Mouse (Mus musculus) cerebral cortex, adult 2 months (tissue): ENCODE results near the gene Mdn1.

Experiments used
- WGBS: fragments of 180-500 bp; shearing (Covaris S2); methylation state at CpG from one replicate; pipeline ENCODE4 v1.1.7; 2018; 5-methylcytosine and 5-hydroxymethylcytosine counted together

Gene Mdn1

GRCm38 (mm10) chr4:32656918-32657662, at the start of gene Mdn1:
Mdn1 (plus strand) TSS chr4:32657119.
- WGBS = under 1% methylated on average over 68 of the region's 68 CpGs

DNA sequence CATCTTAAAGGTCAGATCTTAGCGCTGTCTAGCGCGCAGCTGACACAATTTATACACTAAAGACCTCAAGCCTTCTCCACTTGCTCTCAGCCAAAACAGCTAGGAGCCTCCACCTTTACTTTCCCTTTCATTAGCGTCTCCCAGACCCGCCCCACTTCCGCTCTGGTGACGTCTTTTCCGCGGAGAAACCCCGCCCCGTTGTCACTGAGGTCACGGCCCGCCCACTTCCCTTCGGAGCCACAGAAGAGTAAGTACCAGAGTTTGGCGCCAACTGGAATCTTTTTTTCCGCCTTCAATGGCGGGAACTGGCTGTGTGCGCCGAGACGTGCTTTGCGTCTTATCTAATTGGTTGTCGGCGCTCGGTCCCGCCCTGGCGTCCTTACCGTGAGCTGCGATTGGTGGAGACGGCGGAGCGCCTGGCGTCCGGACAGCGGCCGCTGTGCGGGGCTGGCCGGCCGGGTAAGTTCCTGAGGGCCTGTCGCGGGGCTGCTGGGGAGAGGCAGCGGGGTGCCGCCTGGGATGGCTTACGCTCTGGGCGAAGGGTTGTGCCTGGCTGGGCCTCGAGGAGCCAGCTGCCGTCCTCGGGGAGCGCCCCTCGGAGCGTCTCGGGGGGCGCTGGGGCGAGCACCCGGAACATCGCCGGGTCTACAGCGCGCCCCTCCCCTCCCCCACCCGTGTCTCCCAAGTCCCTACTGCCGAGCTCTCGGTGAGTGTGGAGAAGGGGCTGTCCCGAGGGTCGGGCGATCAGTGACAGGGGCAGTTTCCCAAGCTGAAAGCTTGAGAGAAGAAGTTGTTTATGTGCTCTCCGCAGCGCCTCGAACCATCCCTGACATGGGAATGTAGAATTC, 41.7 kb upstream of the Mdn1 start, which contains the start of gene Casp8ap2:
Casp8ap2 (plus strand) TSS at position 418 of the 848 bp plus-strand sequence.
- under 1% methylated on average over 66 of the region's 67 CpGs for WGBS

DNA sequence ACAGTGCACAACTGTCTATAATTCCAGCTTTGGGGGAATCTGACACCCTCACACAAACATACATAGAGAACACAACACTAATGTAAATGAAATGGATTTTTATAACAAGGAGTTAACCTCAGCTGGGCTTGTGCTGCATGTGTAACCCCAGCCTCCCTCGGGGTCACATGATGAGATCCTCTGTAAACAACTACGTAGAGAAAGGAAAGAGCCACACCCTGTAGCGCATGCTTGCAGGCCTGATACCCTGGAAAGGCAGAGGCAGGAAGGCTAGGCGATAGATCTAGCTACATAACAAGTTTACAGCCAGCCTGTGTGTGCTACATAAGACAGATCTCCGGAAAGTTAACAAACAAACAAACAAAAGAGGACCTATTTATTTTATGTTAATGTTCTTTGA, 5.2 kb upstream of the Mdn1 start:
- 75% methylated on average over 5 of the region's 5 CpGs for WGBS

GRCm38 (mm10) chr4:32656146-32656904, 594 bp upstream of the Mdn1 start:
- 52% methylated on average over 11 of the region's 11 CpGs for WGBS

DNA sequence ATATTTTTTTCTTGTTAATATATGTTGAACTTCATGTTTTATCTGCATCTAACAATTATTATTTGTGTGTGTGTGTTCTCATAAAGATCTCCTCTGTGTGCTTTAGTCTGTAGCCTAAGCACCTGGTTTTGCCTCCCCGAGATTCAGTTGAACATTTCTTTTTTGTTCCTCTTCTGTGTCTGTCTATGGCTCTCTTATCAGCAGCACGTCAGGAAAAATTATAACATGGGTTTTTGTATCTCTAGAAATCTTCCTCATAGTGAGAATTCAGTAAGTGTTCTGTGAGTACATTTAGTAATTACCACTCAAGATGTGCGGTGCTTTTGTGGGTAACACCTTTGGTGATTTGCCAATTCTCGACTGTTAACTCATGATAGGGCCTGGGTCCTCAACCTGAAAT, 8.9 kb downstream of the Mdn1 start:
- WGBS = 86% methylated on average over 4 of the region's 4 CpGs

DNA sequence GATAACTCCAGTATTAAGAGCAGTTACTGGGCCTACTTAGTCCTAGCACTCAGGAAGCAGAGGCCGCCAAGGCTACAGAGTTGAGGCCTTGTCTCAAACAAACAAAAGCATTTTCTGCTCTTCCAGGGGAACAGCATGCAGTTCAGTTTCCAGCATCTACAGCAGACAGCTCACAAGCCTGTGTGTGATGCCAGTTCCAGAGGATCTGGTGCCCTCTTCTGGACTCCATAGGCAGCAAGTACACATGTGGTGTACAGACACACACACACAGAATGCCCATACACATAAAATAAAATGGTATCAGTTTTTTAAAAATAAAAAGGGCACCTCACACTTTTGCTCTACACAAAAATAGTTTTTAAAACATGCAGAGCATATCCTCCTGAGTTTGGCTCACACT, 11.4 kb downstream of the Mdn1 start:
- 76% methylated on average over 1 of the region's 1 CpGs for WGBS

DNA sequence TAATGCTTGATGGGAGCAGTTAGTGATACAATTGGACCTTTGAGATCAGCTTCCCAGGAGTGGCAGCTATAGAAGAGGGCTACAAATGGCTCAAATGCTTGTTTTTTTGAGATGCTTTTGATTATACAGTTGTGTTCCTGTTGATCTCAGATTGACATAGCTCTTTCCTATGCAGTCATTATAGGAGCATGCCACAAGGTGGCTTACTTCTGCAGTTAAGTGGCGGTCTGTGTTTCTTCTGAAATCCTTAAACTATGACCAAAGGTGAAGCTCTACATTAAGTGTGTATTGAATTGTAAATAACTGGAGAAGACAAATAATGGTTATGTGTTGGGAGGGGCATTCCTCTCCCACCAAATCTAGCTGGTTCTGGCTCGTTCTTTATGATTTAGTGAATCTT, 12.9 kb downstream of the Mdn1 start:
- 83% methylated on average over 2 of the region's 2 CpGs for WGBS

- WGBS = 80% methylated on average over 2 of the region's 2 CpGs
Measured at GRCm38 (mm10) chr4:32674025-32674424, 17.1 kb downstream of the Mdn1 start.

DNA sequence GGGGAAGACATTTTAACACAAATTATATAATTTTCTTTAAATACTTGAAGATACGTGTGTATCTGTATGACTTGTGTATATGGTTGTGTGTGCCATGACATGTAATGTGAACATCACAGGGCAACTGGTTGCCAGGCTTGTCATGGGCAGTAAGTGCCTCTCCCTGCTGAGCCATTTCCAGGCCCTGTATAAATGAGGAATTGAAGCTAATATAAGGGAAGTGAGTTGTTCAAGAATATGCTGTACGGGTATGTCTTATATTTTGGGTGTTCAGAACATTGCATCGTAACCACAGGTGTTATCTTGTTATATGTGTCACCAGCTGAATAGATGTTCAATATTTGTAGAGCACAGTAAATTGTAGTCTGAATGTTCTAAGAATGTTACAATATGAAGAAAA, 20.6 kb downstream of the Mdn1 start:
- 93% methylated on average over 3 of the region's 3 CpGs for WGBS

- 82% methylated on average over 3 of the region's 3 CpGs for whole genome bisulfite sequencing
Measured at GRCm38 (mm10) chr4:32680843-32681242, 23.9 kb downstream of the Mdn1 start.

DNA sequence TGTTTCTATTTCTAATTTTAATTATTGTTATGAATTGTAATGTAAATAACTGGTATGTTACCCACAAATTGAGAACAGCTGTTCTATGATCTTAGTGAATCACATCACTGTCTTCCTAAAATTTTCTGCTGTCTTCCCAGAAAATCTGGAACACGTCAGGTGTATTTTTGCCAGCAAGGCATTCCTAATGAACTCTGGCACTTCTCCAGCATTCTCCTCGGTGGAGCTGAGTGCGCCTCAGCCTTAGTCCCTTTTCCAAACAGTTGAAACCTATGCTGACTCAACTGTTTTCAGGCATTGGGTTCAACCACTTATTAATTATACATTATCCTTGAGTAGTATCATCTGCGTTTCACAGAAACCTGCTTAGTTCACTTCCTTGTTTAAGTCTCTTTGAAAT, 25.6 kb downstream of the Mdn1 start:
- WGBS = 43% methylated on average over 4 of the region's 4 CpGs

DNA sequence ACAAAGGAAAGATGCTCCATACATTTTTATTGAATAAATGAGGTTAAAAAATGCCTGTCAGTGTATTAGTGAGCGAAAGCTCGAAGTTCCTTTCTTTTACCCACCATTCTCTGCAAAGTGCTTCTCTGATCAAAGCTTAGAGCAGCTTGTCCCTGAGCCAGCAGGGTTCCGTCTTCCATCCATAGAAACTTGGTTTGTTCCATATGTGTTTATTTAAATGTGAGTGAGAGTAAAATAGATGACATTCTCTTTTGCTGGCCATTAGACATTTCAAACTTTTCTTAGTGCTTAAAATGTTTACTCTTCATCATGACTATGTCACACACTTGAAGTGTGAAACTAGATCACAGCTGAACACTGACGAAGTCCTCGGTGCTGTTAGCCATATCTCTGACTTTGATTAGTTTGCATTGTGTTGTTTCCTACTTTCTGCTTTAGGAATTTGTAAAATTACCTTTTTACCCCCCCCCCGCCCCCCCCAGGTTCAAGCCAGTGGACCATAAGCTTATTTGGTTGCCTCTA, 26.2 kb downstream of the Mdn1 start:
- WGBS = 83% methylated on average over 6 of the region's 6 CpGs

- 88% methylated on average over 1 of the region's 1 CpGs for WGBS
Measured at GRCm38 (mm10) chr4:32717733-32718132, 60.8 kb downstream of the Mdn1 start.

DNA sequence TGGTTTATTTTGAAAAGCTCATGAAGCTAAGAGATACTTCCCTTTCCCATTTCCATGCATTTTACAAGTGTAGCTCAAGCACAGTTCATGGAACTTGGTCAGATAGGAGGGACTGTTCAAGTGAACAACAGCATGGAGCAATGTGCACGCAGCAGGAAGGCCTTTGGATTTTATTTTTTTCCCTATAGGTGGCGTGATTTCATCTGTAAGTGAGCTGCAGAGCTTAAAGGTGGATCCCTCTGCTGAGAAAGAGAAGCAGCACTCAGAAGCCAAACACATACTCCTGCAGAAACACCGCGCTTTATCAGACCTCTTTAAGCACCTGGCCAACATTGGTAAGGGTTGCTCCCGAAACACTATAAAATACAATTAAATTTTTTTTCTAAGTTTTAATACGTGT, 88.5 kb downstream of the Mdn1 start:
- 82% methylated on average over 6 of the region's 6 CpGs for WGBS

DNA sequence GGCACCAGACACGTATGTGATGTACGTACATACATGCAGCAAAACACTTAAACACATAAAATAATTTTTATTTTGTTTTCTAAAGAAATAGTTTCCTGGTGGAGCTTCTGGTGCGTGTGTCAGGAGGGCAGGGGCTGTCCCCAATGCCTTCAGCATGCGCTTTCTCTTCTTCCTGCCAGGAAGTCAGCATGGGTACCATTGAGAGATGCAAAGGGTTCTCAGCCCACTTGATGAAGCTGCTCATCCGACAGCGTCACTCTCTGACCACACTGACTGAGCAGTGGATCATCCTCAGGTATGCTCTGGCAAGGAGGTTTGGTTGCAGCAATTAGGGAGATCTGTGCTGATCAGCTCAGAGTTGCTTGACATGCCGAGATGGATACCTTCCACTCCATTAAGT, 91.5 kb downstream of the Mdn1 start:
- 90% methylated on average over 7 of the region's 7 CpGs for WGBS

DNA sequence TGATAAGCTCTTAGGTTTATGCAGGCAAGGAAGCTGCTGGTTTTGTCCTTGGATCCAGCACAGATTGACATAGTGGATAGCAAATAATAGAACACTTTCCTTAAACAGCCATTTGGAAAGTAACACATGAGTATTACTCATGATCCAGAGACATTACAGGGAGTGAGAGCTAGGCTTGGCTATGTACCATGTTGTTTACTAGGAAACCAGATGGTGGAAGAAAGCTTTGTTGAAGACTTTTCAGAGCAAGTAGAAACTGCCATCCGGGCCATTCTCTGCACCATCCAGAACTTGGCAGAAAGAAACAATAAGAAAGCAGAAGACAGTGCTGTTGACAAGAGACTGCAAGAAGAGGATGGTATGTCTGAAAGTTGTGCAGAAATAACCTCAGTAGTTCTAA, 93.8 kb downstream of the Mdn1 start:
- WGBS = 48% methylated on average over 1 of the region's 1 CpGs

DNA sequence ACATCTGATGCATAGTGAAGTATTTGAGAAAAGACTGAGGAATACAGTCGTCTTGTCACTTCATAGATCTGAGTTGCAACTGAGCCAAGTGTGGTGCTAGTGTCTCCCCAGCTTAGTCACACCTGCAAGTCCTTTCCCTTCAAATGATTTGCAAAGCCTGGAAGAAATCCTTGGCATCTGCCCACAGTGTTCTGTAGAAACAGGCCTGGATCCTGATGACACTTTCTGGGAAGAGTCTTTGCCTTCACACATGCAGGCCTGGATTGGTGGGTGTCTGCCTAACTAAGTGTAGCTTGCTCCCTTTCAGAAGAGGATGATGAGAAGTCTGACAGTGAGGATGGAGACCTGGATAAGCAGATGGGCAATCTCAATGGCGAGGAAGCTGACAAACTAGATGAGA, 100.5 kb downstream of the Mdn1 start:
- 52% methylated on average over 2 of the region's 2 CpGs for WGBS

GRCm38 (mm10) chr4:32767471-32767870, 110.6 kb downstream of the Mdn1 start:
- 86% methylated on average over 7 of the region's 7 CpGs for WGBS

DNA sequence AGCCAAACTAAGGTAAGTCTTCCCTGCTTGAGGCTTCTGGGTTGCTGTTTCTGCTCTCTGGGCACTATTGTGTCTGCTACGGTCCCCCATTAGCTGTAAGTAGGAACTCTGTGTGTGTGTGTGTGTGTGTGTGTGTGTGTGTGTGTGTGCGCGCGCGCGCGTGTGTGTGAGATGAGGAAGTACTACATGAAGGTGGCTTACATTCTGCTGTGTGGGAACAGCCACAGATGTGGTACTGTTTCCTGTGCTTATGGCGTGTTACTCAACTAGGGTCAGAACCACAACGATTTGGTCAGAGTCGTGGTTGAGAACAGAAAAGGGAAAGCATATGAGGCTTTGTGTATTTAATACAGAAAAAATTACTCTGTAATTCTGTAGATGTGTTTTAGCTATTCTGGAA, 111.1 kb downstream of the Mdn1 start:
- 88% methylated on average over 10 of the region's 10 CpGs for WGBS

DNA sequence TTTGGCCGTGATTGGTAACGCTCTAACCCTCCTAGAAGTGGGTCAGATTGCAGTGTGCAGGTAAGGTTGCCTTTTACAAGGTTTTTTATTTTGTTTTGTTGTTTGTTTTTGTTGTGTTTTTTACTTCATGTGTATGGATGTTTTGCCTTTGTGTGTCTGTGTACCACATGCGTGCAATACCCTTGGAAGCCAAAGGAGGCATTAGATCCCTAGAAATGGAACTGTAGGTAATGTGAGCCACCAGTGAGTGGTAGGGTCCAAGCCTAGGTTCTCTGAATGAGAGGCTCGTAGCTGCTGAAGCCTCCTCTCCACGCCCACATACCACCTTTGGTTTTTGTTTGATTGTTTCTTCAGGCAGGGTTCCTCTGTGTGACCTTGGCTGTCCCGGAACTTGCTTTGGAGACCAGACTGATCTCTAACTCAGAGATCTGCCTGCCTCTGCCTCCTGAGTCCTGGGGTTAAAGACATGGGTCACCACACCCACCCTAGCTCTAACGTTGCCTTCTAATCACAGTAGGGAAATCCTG, 113.4 kb downstream of the Mdn1 start:
- 96% methylated on average over 7 of the region's 7 CpGs for WGBS

- WGBS = 97% methylated on average over 4 of the region's 4 CpGs
Measured at GRCm38 (mm10) chr4:32779996-32780395, 123.1 kb downstream of the Mdn1 start.

DNA sequence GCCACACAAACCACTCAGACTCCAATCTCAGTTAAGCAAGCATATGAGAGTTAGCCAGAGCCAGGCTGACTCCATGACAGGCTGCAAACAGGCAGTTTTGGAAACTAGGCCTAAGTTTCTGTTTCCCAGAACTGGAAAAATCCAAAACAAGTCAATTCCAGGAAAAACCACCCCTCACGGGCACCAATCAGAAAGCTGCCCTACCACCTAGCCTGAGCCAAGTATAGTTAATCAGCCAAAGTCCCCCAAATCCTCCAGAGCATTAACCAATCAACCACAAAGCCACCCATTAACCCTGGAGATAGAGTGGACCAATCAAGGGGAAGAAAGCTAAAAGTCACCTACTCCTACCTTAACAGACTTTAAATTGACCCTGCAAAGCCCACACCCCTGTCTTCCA, 130.2 kb downstream of the Mdn1 start:
- WGBS = 86% methylated on average over 1 of the region's 1 CpGs
